Mouse (Mus musculus): ENCODE data around the gene Foxi3. TPM values are rescaled to one million over a fixed set of nuclear protein-coding genes. Genes with fewer than 3 reads are reported as not detected.
A peak's percentile ranks its signal among the peaks of the same experiment; 100 is the strongest.

The Foxi3 gene
- polyA plus RNA-seq, 1 experiment from 2014 or later: not detected

GRCm38 (mm10) chr6:70921274-70922074 is 34.9 kb upstream of the Foxi3 start:
- DNase-seq (peak; percentile 76), ATAC-seq (ENCODE audit: insufficient read depth) (0 out of 2 replicates have a peak, but pooled peaks have one; percentile 44)
- no peak overlapping the region for H3K27ac ChIP-seq (ENCODE audit: low read depth)
- TF ChIP-seq CTCF (IDR thresholded peaks at IDR 0.05; ENCODE audit: low read depth): peak; percentile 79
- no peak overlapping the region for H3K4me3 ChIP-seq (ENCODE audit: low read depth, low read length)
- H3K4me1 ChIP-seq (ENCODE audit: insufficient read depth): no peaks in the 10 kb centered on the region
- no peaks in the 10 kb centered on the region for H3K27me3 ChIP-seq (ENCODE audit: insufficient read depth, low read length)
- H3K9me3 ChIP-seq (ENCODE audit: low read depth, low read length): no peaks in the 10 kb centered on the region
- WGBS: 5% methylated on average over 22 of the region's 22 CpGs
- H3K36me3 ChIP-seq (ENCODE audit: insufficient read depth): no peaks in the 10 kb centered on the region
- H3K9ac ChIP-seq: peak overlapping the region; percentile 37; the same call in 1 of the 2 replicates
- peak overlapping the region; percentile 48 for H3K4me2 ChIP-seq

- whole genome bisulfite sequencing: 83% methylated on average over 2 of the region's 2 CpGs
These were observed 24.5 kb upstream of the Foxi3 start for GRCm38 (mm10) chr6:70931801-70932200.

GRCm38 (mm10) chr6:70953274-70953673 is 3.1 kb upstream of the Foxi3 start:
- Histone ChIP-seq H3K4me1 (ENCODE audit: insufficient read depth) (no peaks in the 10 kb centered on the region), H3K9ac (no peak overlapping the region), H3K9me3 (ENCODE audit: low read depth, low read length) (no peaks in the 10 kb centered on the region), H3K4me2 (no peak overlapping the region), H3K36me3 (ENCODE audit: insufficient read depth) (no peaks in the 10 kb centered on the region), H3K4me3 (ENCODE audit: low read depth, low read length) (no peak overlapping the region), H3K27me3 (ENCODE audit: insufficient read depth, low read length) (peaks cover 54% of the 10 kb centered on the region), H3K27ac (ENCODE audit: low read depth) (no peak overlapping the region)
- TF ChIP-seq CTCF (IDR thresholded peaks at IDR 0.05; ENCODE audit: low read depth): no peak
- DNase-seq (no peak), ATAC-seq (ENCODE audit: insufficient read depth) (no peak)
- 71% methylated on average over 7 of the region's 7 CpGs for WGBS

More at GRCm38 (mm10) chr6:70931801-70932200, 24.5 kb upstream of the Foxi3 start:
- no peak overlapping the region for H3K9ac ChIP-seq
- H3K9me3 ChIP-seq (ENCODE audit: low read depth, low read length): no peaks in the 10 kb centered on the region
- H3K27ac ChIP-seq (ENCODE audit: low read depth): no peak overlapping the region
- TF ChIP-seq CTCF (IDR thresholded peaks at IDR 0.05; ENCODE audit: low read depth): no peak
- no peak overlapping the region for H3K4me3 ChIP-seq (ENCODE audit: low read depth, low read length)
- no peaks in the 10 kb centered on the region for H3K4me1 ChIP-seq (ENCODE audit: insufficient read depth)
- H3K36me3 ChIP-seq (ENCODE audit: insufficient read depth): no peaks in the 10 kb centered on the region
- H3K27me3 ChIP-seq (ENCODE audit: insufficient read depth, low read length): no peaks in the 10 kb centered on the region
- no peak overlapping the region for H3K4me2 ChIP-seq
- DNase-seq (no peak), ATAC-seq (ENCODE audit: insufficient read depth) (no peak)

- Histone ChIP-seq H3K9me3 (ENCODE audit: low read depth, low read length) (no peaks in the 10 kb centered on the region), H3K4me3 (ENCODE audit: low read depth, low read length) (no peak overlapping the region), H3K4me1 (ENCODE audit: insufficient read depth) (no peaks in the 10 kb centered on the region), H3K36me3 (ENCODE audit: insufficient read depth) (no peaks in the 10 kb centered on the region), H3K9ac (no peak overlapping the region), H3K27ac (ENCODE audit: low read depth) (no peak overlapping the region), H3K27me3 (ENCODE audit: insufficient read depth, low read length) (peaks cover 61% of the 10 kb centered on the region), H3K4me2 (no peak overlapping the region)
- peak; percentile 50 for TF ChIP-seq CTCF (IDR thresholded peaks at IDR 0.05; ENCODE audit: low read depth)
- whole genome bisulfite sequencing: 11% methylated on average over 6 of the region's 6 CpGs
- peak; percentile 73 for DNase-seq
- ATAC-seq (ENCODE audit: insufficient read depth): no peak
These were observed 2.3 kb upstream of the Foxi3 start for GRCm38 (mm10) chr6:70954040-70954439.

- H3K36me3 ChIP-seq (ENCODE audit: insufficient read depth): no peaks in the 10 kb centered on the region
- H3K4me1 ChIP-seq (ENCODE audit: insufficient read depth): no peaks in the 10 kb centered on the region
- no peak overlapping the region for H3K4me2 ChIP-seq
- peaks cover 70% of the 10 kb centered on the region for H3K27me3 ChIP-seq (ENCODE audit: insufficient read depth, low read length)
- TF ChIP-seq CTCF (IDR thresholded peaks at IDR 0.05; ENCODE audit: low read depth): no peak
- H3K9ac ChIP-seq: no peak overlapping the region
- H3K27ac ChIP-seq (ENCODE audit: low read depth): no peak overlapping the region
- H3K4me3 ChIP-seq (ENCODE audit: low read depth, low read length): no peak overlapping the region
- DNase-seq (peak; percentile 24), ATAC-seq (ENCODE audit: insufficient read depth) (no peak)
- H3K9me3 ChIP-seq (ENCODE audit: low read depth, low read length): no peaks in the 10 kb centered on the region
- WGBS: 6% methylated on average over 14 of the region's 14 CpGs
These were observed 985 bp upstream of the Foxi3 start for GRCm38 (mm10) chr6:70955291-70955800.

- WGBS: 3% methylated on average over 12 of the region's 12 CpGs
These were observed 490 bp upstream of the Foxi3 start for GRCm38 (mm10) chr6:70955841-70956240.

GRCm38 (mm10) chr6:70956936-70957335 is 605 bp downstream of the Foxi3 start:
- ATAC-seq (ENCODE audit: insufficient read depth) (no peak), DNase-seq (peak; percentile 7)
- Histone ChIP-seq H3K4me2 (peak overlapping the region; percentile 79), H3K4me3 (ENCODE audit: low read depth, low read length) (peak overlapping the region; percentile 42), H3K27me3 (ENCODE audit: insufficient read depth, low read length) (peaks cover 77% of the 10 kb centered on the region), H3K9me3 (ENCODE audit: low read depth, low read length) (no peaks in the 10 kb centered on the region), H3K27ac (ENCODE audit: low read depth) (no peak overlapping the region), H3K4me1 (ENCODE audit: insufficient read depth) (no peaks in the 10 kb centered on the region), H3K36me3 (ENCODE audit: insufficient read depth) (no peaks in the 10 kb centered on the region), H3K9ac (no peak overlapping the region; the same call in 1 of the 2 replicates)
- TF ChIP-seq CTCF (IDR thresholded peaks at IDR 0.05; ENCODE audit: low read depth): no peak
- WGBS: 1% methylated on average over 34 of the region's 34 CpGs

More at GRCm38 (mm10) chr6:70955841-70956240, 490 bp upstream of the Foxi3 start:
- H3K27me3 ChIP-seq (ENCODE audit: insufficient read depth, low read length): peaks cover 75% of the 10 kb centered on the region
- H3K27ac ChIP-seq (ENCODE audit: low read depth): no peak overlapping the region
- H3K9ac ChIP-seq: no peak overlapping the region
- no peak for TF ChIP-seq CTCF (IDR thresholded peaks at IDR 0.05; ENCODE audit: low read depth)
- no peaks in the 10 kb centered on the region for H3K9me3 ChIP-seq (ENCODE audit: low read depth, low read length)
- no peak for ATAC-seq (ENCODE audit: insufficient read depth)
- H3K4me1 ChIP-seq (ENCODE audit: insufficient read depth): no peaks in the 10 kb centered on the region
- H3K4me2 ChIP-seq: peak overlapping the region; percentile 79
- DNase-seq: no peak
- peak overlapping the region; percentile 42 for H3K4me3 ChIP-seq (ENCODE audit: low read depth, low read length)
- no peaks in the 10 kb centered on the region for H3K36me3 ChIP-seq (ENCODE audit: insufficient read depth)

Data from lung, embryonic 14.5 days (tissue).